Mouse (Mus musculus) frontal cortex, postnatal 10 days (tissue): ENCODE results near the gene Vmp1.

ENCODE experiments used
- DNase-seq, 2 experiments: peaks; one replicate each; pipeline ENCODE4 v3.0.0; 2022; ENCODE audit warnings: low spot score in 2 of 2, mixed read lengths in 1 of 2

Gene Vmp1

GRCm38 (mm10) chr11:86570261-86570746 is 113.3 kb downstream of the Vmp1 start:
- DNase-seq = no peak

DNA sequence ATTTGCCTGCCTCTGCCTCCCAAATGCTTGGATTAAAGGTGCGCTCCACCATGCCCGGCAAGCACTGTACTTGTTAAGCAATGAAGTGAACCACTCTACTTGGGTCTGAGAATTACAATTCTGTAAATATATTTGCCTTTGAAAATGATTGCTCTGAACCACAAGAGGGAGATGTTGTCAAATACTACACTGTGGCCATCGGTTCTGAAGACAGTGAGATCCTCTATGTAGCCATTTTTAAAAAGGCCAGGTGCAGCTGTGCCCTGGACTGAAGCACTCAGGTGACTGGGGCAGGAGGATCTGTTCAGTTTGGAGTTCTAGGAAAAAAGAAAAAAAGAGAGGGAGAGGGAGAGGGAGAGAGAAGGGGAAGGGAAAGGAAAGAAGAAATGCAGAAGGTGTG is 115.2 kb downstream of the Vmp1 start:
- no peak for DNase-seq

DNA sequence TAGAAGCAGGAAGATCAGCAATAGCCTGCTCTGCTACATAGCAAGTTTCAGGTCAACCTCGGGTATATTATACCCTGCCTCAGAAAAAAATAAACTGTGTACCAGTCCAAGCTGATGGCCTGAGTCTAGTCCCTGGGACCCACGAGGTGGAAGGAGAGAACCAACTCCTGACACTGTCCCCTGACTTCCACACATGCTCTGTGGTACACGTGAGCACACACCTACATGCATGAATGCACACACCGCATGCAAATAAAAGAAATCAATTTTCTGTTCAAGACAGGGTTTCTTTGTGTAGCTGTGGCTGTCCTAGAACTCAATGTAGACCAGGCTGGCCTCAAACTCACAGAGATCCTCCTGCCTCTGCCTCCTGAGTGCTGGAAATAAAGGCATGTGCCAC is 125.4 kb downstream of the Vmp1 start:
- no peak for DNase-seq

GRCm38 (mm10) chr11:86553525-86553924 is 130.1 kb downstream of the Vmp1 start:
- no peak for DNase-seq

DNA sequence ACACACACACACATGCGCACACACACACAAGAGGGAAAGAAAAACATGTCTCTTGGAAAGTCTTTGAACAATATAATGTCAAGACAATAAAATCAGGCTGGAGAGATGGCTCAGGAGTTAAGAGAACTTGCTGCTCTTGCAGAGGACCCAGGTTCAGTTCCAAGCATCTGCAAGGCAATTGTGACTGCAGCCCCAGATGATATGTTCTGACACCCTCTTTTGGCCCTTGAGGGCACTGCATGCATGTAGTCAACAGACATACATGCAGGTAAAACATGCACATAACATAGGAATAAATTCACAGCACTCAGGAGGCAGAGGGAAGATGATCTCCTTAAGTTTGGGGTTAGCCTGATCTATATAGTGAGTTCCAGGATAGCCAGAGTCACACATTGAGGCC is 136.2 kb downstream of the Vmp1 start:
- DNase-seq = no peak

DNA sequence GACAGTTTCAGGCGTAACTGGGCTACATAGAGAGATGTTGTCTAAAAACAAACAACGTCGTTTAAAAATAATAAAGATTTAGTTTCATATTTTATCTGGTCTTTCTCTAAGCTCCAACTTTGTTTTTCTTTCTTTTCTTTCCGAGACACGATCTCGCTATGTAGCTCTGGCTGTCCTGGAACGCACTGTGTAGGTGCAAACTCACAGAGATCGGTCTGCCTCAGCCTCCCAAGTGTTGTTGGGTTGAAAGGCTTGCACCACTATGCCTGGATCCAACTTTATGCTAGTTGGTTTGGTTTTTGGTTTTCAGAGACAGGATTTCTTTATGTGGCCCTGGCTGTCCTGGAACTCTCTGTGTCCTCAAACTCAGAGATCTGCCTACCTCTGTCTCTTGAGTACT is 138.1 kb downstream of the Vmp1 start:
- DNase-seq = no peak

GRCm38 (mm10) chr11:86544639-86545299 is 138.9 kb downstream of the Vmp1 start, which contains the start of the genes Rps6kb1 and Tubd1:
Gene Rps6kb1, minus strand, starts transcription at chr11:86544805.
Gene Tubd1, plus strand, starts transcription at chr11:86544991.
- DNase-seq = peak; percentile 98 to 99

DNA sequence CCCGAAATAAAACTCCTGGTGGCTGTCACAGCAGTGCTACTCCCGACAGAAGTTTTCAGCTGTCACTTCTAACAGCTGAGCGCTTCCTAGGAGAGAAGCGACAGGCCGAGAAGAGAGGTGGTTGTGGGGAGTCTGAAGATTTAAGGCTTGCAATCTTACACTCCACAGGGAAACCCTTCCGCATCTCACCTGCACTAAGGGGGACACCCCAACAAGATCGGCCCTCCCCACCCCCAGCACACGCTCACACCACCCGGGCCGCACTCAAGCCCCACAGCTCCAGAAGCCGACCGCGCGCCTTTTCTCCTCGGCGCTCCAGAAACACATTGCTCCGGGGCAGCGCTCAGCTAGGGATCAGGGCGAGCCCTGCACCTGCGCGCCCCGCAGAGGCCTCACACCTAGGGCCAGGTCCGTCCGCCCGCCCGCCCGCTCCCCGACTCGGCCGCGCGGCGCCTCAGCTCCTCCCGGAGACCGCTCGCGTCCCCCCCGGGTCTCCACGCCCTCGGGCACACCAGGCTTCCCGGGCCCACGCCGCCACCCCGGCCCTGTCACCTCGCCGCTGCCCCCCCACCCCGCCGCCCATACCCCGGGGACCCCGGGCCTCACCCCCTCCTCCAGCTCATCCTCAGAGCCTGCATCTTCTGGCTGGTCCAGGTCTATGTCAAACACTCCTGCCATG is 139.5 kb downstream of the Vmp1 start:
- peak in 1 of 2 experiments; percentile 13 for DNase-seq

GRCm38 (mm10) chr11:86542851-86543250 is 140.8 kb downstream of the Vmp1 start:
- no peak for DNase-seq

GRCm38 (mm10) chr11:86540476-86540845 is 143.2 kb downstream of the Vmp1 start:
- DNase-seq = no peak

GRCm38 (mm10) chr11:86539716-86540475 is 143.7 kb downstream of the Vmp1 start:
- DNase-seq = no peak

GRCm38 (mm10) chr11:86538786-86539185 is 144.8 kb downstream of the Vmp1 start:
- no peak for DNase-seq

DNA sequence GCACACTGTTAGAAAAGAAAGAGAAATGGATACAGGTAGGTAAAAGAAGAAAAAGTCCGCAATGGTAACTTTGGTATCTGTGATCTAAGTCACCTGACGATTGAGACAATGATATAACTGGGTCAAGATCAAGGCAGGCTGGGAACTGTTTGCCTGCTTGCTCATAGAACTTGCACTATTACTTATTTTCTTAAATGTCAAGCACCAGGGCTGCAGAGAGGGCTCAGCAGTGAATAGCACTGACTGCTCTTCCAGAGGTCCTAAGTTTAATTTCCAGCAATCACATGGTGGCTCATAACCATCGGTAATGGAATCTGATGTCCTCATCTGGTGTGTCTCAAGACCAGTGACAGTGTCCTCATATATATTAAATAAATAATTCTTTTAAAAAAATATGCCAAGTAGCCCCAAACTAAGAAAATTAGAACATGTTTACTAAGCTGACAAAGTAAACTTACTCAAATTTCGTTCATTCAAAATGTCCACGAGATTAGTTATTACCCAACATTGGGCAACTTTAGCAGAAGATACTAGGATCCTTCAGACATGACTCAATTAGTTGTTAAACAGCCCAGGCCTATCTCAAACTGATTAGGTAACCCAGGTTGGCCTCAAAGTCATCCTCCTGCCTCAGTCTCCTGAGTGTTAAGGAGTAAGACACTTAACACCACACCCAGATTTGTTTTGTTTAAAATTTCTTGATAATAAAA is 149.3 kb downstream of the Vmp1 start:
- no peak for DNase-seq
